Mouse (Mus musculus) neural tube, embryonic 13.5 days (tissue): ENCODE measurements around the gene Lipc. TPM values are rescaled to one million over a fixed set of nuclear protein-coding genes. Genes with fewer than 3 reads are reported as not detected.

Experiments
- ATAC-seq: fragments of 200-750 bp; cut with Nextera tagmentation; 2 replicates; pipeline ENCODE4 v1.8.0; 2017; ENCODE audit warnings: low read depth, mild to moderate bottlenecking, moderate TSS enrichment, moderate library complexity
- H3K27ac ChIP-seq: fragments of 300-500 bp; sonication (generic); replicated peaks from 2 replicates; pipeline ENCODE4 v1.5.1; 2015; ENCODE audit warnings: moderate library complexity, mild to moderate bottlenecking, inconsistent platforms
- H3K27me3 ChIP-seq: fragments of 300-500 bp; sonication (generic); 2 replicates; pipeline ENCODE4 v1.6.1; 2015; ENCODE audit warnings: mild to moderate bottlenecking, inconsistent platforms
- H3K36me3 ChIP-seq: fragments of 300-500 bp; sonication (generic); 2 replicates; pipeline ENCODE4 v1.6.1; 2015; ENCODE audit warnings: mild to moderate bottlenecking, inconsistent platforms
- H3K4me1 ChIP-seq: fragments of 300-500 bp; sonication (generic); replicated peaks from 2 replicates; pipeline ENCODE4 v1.6.1; 2015; ENCODE audit warnings: inconsistent platforms
- H3K4me2 ChIP-seq: fragments of 300-500 bp; sonication (generic); 2 replicates; pipeline ENCODE4 v1.6.1; 2015; ENCODE audit warnings: inconsistent platforms, mild to moderate bottlenecking, moderate library complexity
- H3K4me3 ChIP-seq: fragments of 300-500 bp; sonication (generic); 2 replicates; pipeline ENCODE4 v1.5.1; 2015; ENCODE audit warnings: mild to moderate bottlenecking, inconsistent platforms
- H3K9ac ChIP-seq: fragments of 300-500 bp; sonication (generic); 2 replicates; pipeline ENCODE4 v1.6.1; 2015; ENCODE audit warnings: moderate library complexity, mild to moderate bottlenecking, inconsistent platforms
- H3K9me3 ChIP-seq: fragments of 300-500 bp; sonication (generic); 2 replicates; pipeline ENCODE4 v1.6.1; 2016; ENCODE audit warnings: inconsistent platforms
- WGBS: fragments of 180-500 bp; shearing (Covaris S2); methylation state at CpG from one replicate; pipeline ENCODE4 v1.1.7; 2015; 5-methylcytosine and 5-hydroxymethylcytosine counted together
- polyA plus RNA-seq: library from polyadenylated mRNA; unstranded; fragments of >200 nt; fragmentation: Nextera tagmentation; extraction: Ambion mirVana; gene quantifications from 2 replicates; pipeline ENCODE4 v1.2.1, GENCODE M21; 2015

Lipc gene
- polyA plus RNA-seq, 1 experiment from 2014 or later = 0.36 TPM

DNA sequence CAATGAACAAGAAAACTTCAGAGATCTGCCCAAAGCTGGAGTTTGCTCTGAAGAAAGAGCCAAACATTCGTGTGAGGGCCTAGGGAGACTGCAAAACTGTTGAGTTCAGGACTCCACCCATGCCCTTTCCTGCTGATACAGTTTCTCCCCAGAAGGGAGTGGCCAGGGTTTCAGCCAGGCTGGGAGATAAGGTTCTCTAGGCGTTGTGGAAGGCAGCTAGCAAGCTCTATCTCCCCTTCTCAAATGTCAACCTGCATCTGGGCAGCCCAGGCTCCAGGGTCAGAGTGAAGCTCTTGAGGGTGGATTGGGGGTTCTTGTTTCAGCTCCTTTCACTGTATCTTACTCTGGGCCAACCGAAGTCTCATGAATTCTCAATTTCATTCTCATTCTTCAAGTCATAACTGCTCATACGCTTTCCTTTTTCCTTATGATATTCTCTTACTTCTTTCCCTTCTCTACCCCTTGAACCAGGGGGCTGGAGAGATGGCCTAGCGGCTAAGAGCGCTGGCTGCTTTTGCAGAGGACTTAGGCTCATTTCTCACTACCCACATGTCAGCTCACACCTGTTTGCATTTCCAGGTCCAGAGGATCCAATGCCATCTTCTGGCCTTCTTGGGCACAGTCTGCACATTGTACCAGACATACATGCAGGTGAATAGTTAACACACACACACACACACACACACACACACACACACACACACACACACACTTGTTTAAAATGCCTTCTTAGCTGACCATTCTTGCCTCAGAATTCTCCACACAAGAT, 25.0 kb downstream of the Lipc start:
- no peak for ATAC-seq
- H3K4me3 ChIP-seq = no peak overlapping the region
- H3K9ac ChIP-seq = no peak overlapping the region
- H3K36me3 ChIP-seq = no peaks in the 10 kb centered on the region
- no peak overlapping the region for H3K4me2 ChIP-seq
- no peaks in the 10 kb centered on the region for H3K9me3 ChIP-seq
- peaks cover 10% of the 10 kb centered on the region; the same call in 1 of the 2 replicates for H3K4me1 ChIP-seq
- WGBS = 76% methylated on average over 6 of the region's 6 CpGs
- no peak overlapping the region for H3K27ac ChIP-seq
- no peaks in the 10 kb centered on the region for H3K27me3 ChIP-seq

DNA sequence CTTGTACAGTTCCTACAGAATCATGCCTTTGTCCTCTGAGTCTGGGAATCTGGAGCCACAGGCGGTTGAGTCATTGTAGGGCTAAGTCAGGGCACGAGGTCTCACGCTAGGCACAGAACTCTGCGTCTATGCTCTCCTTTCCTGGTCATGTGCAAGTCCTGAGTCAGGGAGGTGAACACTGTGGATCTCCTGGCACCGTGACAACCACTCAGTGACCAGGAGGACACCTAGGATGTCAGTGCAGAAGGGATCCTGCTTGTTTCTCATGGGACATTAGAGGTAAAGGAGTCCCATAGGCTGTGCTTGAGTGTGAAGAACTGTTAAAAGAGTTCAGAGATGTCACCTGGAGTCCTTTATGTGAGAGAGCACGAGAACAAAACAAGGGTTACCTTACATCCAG, 26.8 kb downstream of the Lipc start:
- Histone ChIP-seq H3K9me3 (no peaks in the 10 kb centered on the region), H3K4me3 (no peak overlapping the region), H3K4me2 (no peak overlapping the region), H3K27ac (no peak overlapping the region), H3K9ac (no peak overlapping the region), H3K36me3 (no peaks in the 10 kb centered on the region), H3K4me1 (peaks cover 17% of the 10 kb centered on the region; the same call in 1 of the 2 replicates), H3K27me3 (no peaks in the 10 kb centered on the region)
- WGBS = 83% methylated on average over 6 of the region's 6 CpGs
- ATAC-seq = no peak

DNA sequence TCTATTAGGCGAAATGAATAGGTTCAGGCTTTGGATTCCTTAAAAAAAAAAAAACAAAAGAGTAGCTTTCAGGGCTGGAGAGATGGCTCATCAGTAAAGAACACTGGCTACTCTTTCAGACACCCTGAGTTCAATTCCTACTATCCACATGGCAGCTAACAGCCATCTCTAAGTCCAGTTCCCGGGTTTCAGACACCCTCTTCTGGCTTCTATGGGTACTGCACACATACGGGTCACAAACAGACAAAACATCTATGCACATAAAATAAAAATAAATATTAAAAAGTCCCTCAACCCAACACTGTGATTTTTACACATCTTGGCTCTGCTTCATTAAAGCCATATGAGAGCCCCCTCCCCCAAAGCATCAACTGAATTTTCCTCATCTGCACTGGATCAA, 27.3 kb downstream of the Lipc start:
- no peaks in the 10 kb centered on the region for H3K9me3 ChIP-seq
- ATAC-seq = no peak
- H3K4me3 ChIP-seq = no peak overlapping the region
- H3K4me2 ChIP-seq = no peak overlapping the region
- H3K9ac ChIP-seq = no peak overlapping the region
- H3K36me3 ChIP-seq = no peaks in the 10 kb centered on the region
- H3K27ac ChIP-seq = no peak overlapping the region
- 88% methylated on average over 3 of the region's 3 CpGs for WGBS
- no peaks in the 10 kb centered on the region for H3K27me3 ChIP-seq
- H3K4me1 ChIP-seq = peaks cover 17% of the 10 kb centered on the region; the same call in 1 of the 2 replicates

DNA sequence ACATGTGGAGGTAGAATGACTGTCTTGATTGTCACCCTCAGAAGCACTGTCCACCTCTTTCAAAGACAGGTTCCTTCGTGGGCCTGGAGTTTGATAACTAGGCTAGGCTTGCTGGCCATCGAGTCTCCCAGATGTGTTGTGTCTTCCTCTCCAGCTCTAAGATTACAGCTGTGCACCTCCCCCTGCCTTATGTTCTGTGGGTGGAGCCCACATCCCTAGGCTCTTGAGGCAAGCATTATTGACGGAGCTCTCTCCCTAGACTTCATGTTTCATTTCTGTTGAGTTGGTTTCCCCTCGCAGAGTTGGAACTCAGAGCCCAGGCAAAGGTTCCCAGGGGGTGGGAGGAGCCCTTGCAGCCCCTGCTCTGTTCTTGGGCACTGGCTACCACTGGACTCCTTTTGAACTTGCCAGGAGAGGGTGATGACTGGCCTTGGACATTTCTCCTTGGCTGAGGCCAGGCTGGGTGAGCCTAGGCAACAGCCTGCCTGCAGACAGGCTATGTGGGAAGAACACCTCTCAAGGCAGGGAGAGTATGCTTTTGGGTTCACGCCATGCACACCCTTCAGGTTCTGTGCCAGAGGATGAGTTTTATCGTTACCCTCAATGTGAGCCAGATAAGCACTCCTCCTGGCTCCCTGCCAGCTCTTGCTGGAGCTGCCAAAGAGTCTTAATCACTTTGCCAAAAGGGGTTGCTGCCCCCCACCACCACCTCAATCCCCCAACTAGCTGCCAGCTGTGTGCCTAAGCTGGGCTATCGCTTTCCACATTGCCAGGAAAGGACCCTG, 30.1 kb downstream of the Lipc start:
- H3K4me3 ChIP-seq = no peak overlapping the region
- H3K4me1 ChIP-seq = peaks cover 32% of the 10 kb centered on the region
- WGBS = 54% methylated on average over 7 of the region's 7 CpGs
- no peak overlapping the region for H3K9ac ChIP-seq
- peak overlapping the region; percentile 52; the same call in 1 of the 2 replicates for H3K27ac ChIP-seq
- ATAC-seq = peak; percentile 78
- no peak overlapping the region for H3K4me2 ChIP-seq
- no peaks in the 10 kb centered on the region for H3K9me3 ChIP-seq
- H3K27me3 ChIP-seq = no peaks in the 10 kb centered on the region
- H3K36me3 ChIP-seq = no peaks in the 10 kb centered on the region

DNA sequence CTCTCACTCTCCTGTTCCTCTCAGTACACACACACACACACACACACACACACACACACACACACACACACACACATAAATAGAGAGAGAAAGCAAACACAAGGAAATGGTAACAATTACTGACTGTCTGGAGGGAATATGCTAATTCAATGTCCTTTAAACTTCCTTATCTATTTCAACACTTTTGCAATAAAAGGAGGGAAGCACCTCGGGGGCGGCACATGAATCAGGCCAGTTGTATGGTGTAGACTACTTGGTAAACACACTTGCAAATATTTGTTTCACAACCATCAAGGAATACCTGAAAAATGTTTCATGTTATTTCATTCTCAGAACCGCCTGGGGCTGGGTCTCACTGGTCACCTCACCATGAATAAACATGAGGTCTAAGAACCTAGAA, 30.9 kb downstream of the Lipc start:
- no peak overlapping the region for H3K9ac ChIP-seq
- peaks cover 40% of the 10 kb centered on the region for H3K4me1 ChIP-seq
- no peak overlapping the region for H3K4me3 ChIP-seq
- no peaks in the 10 kb centered on the region for H3K36me3 ChIP-seq
- no peak overlapping the region for H3K27ac ChIP-seq
- no peak for ATAC-seq
- H3K27me3 ChIP-seq = no peaks in the 10 kb centered on the region
- H3K9me3 ChIP-seq = no peaks in the 10 kb centered on the region
- 83% methylated on average over 3 of the region's 3 CpGs for WGBS
- H3K4me2 ChIP-seq = no peak overlapping the region

DNA sequence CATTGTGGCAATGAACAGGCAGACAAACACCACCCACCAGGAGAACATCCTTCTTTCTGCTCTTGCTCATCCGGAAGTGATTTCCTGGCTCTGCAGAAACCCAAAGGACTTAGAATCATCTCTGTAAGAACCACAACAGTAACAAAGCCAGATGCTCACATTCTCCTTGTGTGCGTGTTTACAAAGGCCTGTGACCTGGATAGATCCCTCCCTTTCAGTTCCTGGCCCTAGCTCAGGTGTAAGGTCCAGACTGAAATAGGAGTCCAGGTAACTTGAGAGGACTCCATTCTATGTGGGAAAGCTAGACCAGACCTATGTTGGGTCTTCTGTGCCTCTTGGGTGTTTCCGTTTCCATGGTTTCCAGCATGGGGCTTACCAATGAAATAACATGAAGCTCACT, 32.8 kb downstream of the Lipc start:
- peaks cover 44% of the 10 kb centered on the region for H3K4me1 ChIP-seq
- H3K4me2 ChIP-seq = no peak overlapping the region
- H3K9ac ChIP-seq = no peak overlapping the region
- H3K36me3 ChIP-seq = no peaks in the 10 kb centered on the region
- WGBS = 83% methylated on average over 3 of the region's 3 CpGs
- H3K27ac ChIP-seq = peak overlapping the region; percentile 73
- H3K4me3 ChIP-seq = no peak overlapping the region
- H3K9me3 ChIP-seq = no peaks in the 10 kb centered on the region
- no peaks in the 10 kb centered on the region for H3K27me3 ChIP-seq
- ATAC-seq = no peak

DNA sequence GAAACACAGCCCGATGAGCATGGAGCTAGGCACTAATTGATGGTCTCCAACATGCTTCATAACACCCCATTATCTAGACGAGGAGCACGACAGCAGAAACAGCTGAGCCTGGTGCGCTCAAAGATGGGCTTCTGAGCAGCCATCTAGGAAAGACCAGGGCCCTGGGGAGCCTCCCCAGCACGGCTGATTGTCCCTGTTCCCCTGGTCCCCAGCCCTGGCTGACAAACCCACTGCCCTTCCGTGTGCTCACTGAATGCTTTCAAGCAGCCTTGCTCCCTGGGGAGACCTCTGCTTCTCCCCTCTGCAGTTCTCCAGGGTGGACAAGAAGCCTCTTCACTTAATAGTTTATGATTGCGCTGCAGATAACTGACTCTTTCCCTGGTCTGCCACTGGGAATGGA, 35.5 kb downstream of the Lipc start:
- no peak overlapping the region for H3K9ac ChIP-seq
- H3K27me3 ChIP-seq = no peaks in the 10 kb centered on the region
- H3K4me1 ChIP-seq = peaks cover 29% of the 10 kb centered on the region
- ATAC-seq = peak; percentile 30; the same call in 1 of the 2 replicates
- no peak overlapping the region for H3K4me3 ChIP-seq
- H3K36me3 ChIP-seq = no peaks in the 10 kb centered on the region
- H3K9me3 ChIP-seq = no peaks in the 10 kb centered on the region
- 37% methylated on average over 7 of the region's 7 CpGs for WGBS
- no peak overlapping the region for H3K4me2 ChIP-seq
- H3K27ac ChIP-seq = peak overlapping the region; percentile 67

DNA sequence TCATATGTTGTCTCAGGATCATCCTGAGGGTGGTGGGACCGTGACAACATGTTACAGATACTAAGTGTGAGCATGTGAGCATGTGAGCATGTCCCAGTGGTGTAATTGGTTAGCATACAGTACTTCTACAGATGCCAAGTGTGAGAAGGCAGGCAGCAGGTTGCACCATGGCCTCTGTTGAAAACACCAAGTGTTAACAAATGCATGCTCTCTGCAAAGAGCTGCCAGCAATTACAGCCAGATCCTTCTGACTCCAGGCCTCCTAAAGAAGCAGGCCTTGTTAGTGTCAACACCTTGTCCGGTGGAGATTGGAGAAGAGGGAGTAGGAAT, 36.7 kb downstream of the Lipc start:
- no peaks in the 10 kb centered on the region for H3K36me3 ChIP-seq
- H3K4me2 ChIP-seq = no peak overlapping the region
- no peaks in the 10 kb centered on the region for H3K9me3 ChIP-seq
- H3K4me3 ChIP-seq = no peak overlapping the region
- peaks cover 27% of the 10 kb centered on the region for H3K4me1 ChIP-seq
- H3K9ac ChIP-seq = no peak overlapping the region
- no peak for ATAC-seq
- H3K27ac ChIP-seq = peak overlapping the region; percentile 67
- 81% methylated on average over 2 of the region's 2 CpGs for WGBS
- no peaks in the 10 kb centered on the region for H3K27me3 ChIP-seq

DNA sequence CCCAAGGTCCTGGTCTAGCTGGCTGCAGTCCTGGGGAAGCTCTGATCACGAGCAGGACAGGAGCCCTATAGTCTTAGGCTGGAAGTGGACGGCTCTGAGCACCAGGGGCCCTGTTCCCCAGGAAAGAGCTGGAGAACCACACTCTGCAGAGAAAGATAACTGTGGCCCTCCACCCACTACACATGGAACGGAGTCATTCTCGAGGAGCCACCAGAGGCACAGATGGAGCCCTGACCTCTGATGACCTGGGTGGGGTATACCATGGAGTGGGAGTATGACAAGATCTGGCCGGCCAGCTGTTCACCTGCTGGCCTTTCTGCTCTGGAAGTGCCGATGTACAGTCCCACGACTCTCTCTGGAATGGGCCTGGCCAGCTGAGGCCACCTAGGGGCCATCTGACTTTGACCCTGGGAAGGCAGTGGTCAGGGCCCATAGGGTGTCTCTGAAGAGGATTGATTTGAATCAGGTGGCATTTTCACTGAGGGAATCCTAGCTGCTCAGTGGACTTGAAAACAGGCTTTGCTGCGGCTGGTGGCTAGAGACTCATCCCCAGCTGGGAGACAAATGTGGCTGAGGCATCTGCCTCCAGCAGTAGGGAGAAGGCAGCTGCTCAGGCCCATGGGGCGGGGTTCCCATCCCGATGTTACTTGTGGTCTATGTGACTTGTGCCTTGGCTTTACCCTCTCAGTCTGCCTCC, 37.2 kb downstream of the Lipc start:
- Histone ChIP-seq H3K4me2 (no peak overlapping the region), H3K9me3 (no peaks in the 10 kb centered on the region), H3K4me3 (no peak overlapping the region), H3K27me3 (no peaks in the 10 kb centered on the region), H3K4me1 (peaks cover 27% of the 10 kb centered on the region), H3K27ac (peak overlapping the region; percentile 46; the same call in 1 of the 2 replicates), H3K9ac (no peak overlapping the region), H3K36me3 (no peaks in the 10 kb centered on the region)
- no peak for ATAC-seq
- 70% methylated on average over 10 of the region's 10 CpGs for WGBS

DNA sequence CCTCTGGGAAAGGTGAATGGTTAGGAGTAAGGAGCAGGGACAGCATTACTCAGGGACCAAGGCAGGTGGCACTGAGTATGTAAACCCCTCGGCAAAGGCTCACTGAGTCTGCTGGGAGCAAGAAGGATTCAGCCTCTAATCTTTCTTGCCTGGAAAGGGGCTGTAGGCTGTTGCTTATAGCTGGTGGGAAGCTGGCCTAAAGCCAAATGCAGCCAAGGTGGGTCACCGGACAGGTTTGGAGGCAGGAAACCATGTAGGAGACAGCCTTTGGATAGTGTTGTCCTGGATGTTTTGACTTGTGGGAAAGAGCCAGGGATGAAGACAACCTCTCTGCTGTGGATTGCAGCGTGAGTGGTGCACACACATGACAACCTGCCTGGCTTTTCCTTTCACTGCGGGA, 40.9 kb downstream of the Lipc start:
- Histone ChIP-seq H3K9me3 (no peaks in the 10 kb centered on the region), H3K27me3 (no peaks in the 10 kb centered on the region), H3K27ac (0 out of 2 replicates have a peak overlapping the region, but pooled peaks have one; percentile 3), H3K4me2 (no peak overlapping the region), H3K9ac (no peak overlapping the region), H3K36me3 (no peaks in the 10 kb centered on the region), H3K4me1 (peaks cover 4% of the 10 kb centered on the region; the same call in 1 of the 2 replicates), H3K4me3 (no peak overlapping the region)
- ATAC-seq = no peak
- WGBS = 72% methylated on average over 4 of the region's 4 CpGs

DNA sequence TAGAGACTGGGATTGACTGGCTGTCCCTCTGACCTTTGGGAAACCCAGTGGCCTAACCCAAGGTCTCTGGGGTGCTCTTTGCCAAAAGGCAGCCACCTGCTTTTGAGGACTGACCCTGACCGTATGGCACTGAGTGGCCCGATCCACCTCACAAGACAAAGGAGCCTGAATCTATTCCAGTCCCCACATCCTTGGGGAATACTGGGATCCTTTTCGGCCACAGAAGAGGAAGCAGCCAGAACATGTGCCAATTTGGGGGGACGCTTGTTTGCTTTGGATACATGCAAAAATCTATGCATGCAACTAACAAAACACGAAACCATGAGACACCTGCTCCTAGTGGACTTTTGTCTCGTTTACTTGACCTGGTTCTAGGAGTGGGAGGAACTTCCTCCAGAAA, 41.7 kb downstream of the Lipc start:
- Histone ChIP-seq H3K27me3 (no peaks in the 10 kb centered on the region), H3K9me3 (no peaks in the 10 kb centered on the region), H3K36me3 (no peaks in the 10 kb centered on the region), H3K9ac (no peak overlapping the region), H3K27ac (no peak overlapping the region), H3K4me3 (no peak overlapping the region), H3K4me1 (no peaks in the 10 kb centered on the region; the same call in 1 of the 2 replicates), H3K4me2 (no peak overlapping the region)
- 79% methylated on average over 6 of the region's 6 CpGs for WGBS
- ATAC-seq = no peak
